Mouse (Mus musculus) 3134 (cell line): Measurements from ENCODE around the gene Vcan.
"Not testable (repeated sequence)": the region's sequence is repeated elsewhere in the genome, so short reads cannot be mapped to it uniquely, and the experiment has no call there.

ENCODE experiments used
- DNase-seq: peaks from one replicate; pipeline ENCODE4 v3.0.0-alpha.2; 2011; ENCODE audit warnings: low spot score; ENCODE audit not compliant: insufficient read length; ENCODE audit errors: extremely low read depth

Gene Vcan

GRCm38 (mm10) chr13:89741766-89742685, at the start of gene Vcan:
TSS of gene Vcan (minus strand) at chr13:89742509.
- peak; percentile 63 for DNase-seq

- DNase-seq = no peak
These were observed 49.2 kb upstream of the Vcan start for GRCm38 (mm10) chr13:89791475-89791874.

GRCm38 (mm10) chr13:89782886-89783285, 40.6 kb upstream of the Vcan start:
- no peak for DNase-seq

- no peak for DNase-seq
These were observed 38.0 kb upstream of the Vcan start for GRCm38 (mm10) chr13:89780276-89780675.

- peak; percentile 42 for DNase-seq
These were observed 37.1 kb upstream of the Vcan start for GRCm38 (mm10) chr13:89779208-89779911.

- DNase-seq = no peak
These were observed 35.5 kb upstream of the Vcan start for GRCm38 (mm10) chr13:89777764-89778163.

GRCm38 (mm10) chr13:89777146-89777545, 34.8 kb upstream of the Vcan start:
- no peak for DNase-seq

- no peak for DNase-seq
These were observed 24.2 kb upstream of the Vcan start for GRCm38 (mm10) chr13:89766551-89766950.

- DNase-seq = no peak
These were observed 23.7 kb upstream of the Vcan start for GRCm38 (mm10) chr13:89765966-89766365.

- no peak for DNase-seq
These were observed 20.0 kb upstream of the Vcan start for GRCm38 (mm10) chr13:89762339-89762738.

- DNase-seq = no peak
These were observed 14.0 kb upstream of the Vcan start for GRCm38 (mm10) chr13:89756347-89756746.

- DNase-seq = not testable (repeated sequence)
These were observed 8.3 kb upstream of the Vcan start for GRCm38 (mm10) chr13:89750562-89750961.

GRCm38 (mm10) chr13:89743201-89743600, 892 bp upstream of the Vcan start:
- DNase-seq = no peak

- no peak for DNase-seq
These were observed 434 bp upstream of the Vcan start for GRCm38 (mm10) chr13:89742686-89743200.

- DNase-seq = peak; percentile 61
These were observed 1.2 kb downstream of the Vcan start for GRCm38 (mm10) chr13:89741116-89741551.

GRCm38 (mm10) chr13:89740243-89741115, 1.8 kb downstream of the Vcan start:
- DNase-seq = peak; percentile 86

- DNase-seq = peak; percentile 70
These were observed 2.5 kb downstream of the Vcan start for GRCm38 (mm10) chr13:89739696-89740242.

GRCm38 (mm10) chr13:89738776-89739695, 3.3 kb downstream of the Vcan start:
- DNase-seq = peak; percentile 96

- no peak for DNase-seq
These were observed 4.0 kb downstream of the Vcan start for GRCm38 (mm10) chr13:89738275-89738674.
